Comparison of ENCODE assay signal across 11 mouse cellular contexts in genomic region chr13:58090643-58091042, GRCm38 (mm10). TPM values are rescaled to one million over a fixed set of nuclear protein-coding genes. Genes with fewer than 3 reads are reported as not detected.
A peak's percentile ranks its signal among the peaks of the same experiment; 100 is the strongest.
DNase-seq lines count a peak whose midpoint lies in the region; ATAC-seq and TF ChIP-seq lines count a peak whose summit lies in the region.
"Had no signal": no experiment of that assay in that cellular context is flagged by ENCODE, and none has a peak within 500 bp of the region (broad histone marks: within the 10 kb centered on the region; RNA-seq: fewer than 3 reads in every experiment).

No protein-coding gene starts in this region.

- H3K27me3 ChIP-seq in hindbrain, postnatal 0 days (ENCODE audit: insufficient read depth, low read length), result no peaks in the 10 kb centered on the region
- no peaks in the 10 kb centered on the region for H3K27me3 ChIP-seq in midbrain, postnatal 0 days (ENCODE audit: insufficient read depth, low read length)
- H3K27me3 ChIP-seq: embryonic facial prominence, embryonic 13.5 days; Patski had no signal

- peaks cover 3% of the 10 kb centered on the region; the same call in 1 of the 2 replicates for H3K36me3 ChIP-seq in hindbrain, postnatal 0 days (ENCODE audit: insufficient read depth, low read length)
- peaks cover 14% of the 10 kb centered on the region for H3K36me3 ChIP-seq in midbrain, postnatal 0 days (ENCODE audit: insufficient read depth, low read length)

- 11% methylated on average over 8 of the region's 8 CpGs for WGBS in hindbrain, postnatal 0 days
- 4% methylated on average over 8 of the region's 8 CpGs for WGBS in midbrain, postnatal 0 days

- no peaks in the 10 kb centered on the region for H3K4me1 ChIP-seq in hindbrain, postnatal 0 days (ENCODE audit: insufficient read depth, low read length)
- peaks cover 9% of the 10 kb centered on the region; the same call in 1 of the 2 replicates for H3K4me1 ChIP-seq in midbrain, postnatal 0 days (ENCODE audit: insufficient read depth, low read length)
- H3K4me1 ChIP-seq: embryonic facial prominence, embryonic 13.5 days had no signal

- TF ChIP-seq CTCF in hindbrain, postnatal 0 days (IDR thresholded peaks at IDR 0.05; ENCODE audit: low read depth), result no peak
- no peak for TF ChIP-seq CTCF in midbrain, postnatal 0 days (IDR thresholded peaks at IDR 0.05)

- peak; percentile 62 for DNase-seq in adrenal gland, postnatal 10 days
- peak; percentile 61 for DNase-seq in embryo, embryonic 11 days
- peak; percentile 77 for DNase-seq in hindbrain, postnatal 0 days (ENCODE audit: low spot score)
- DNase-seq in midbrain, postnatal 0 days (ENCODE audit: low spot score), result peak; percentile 82
- no peak for DNase-seq in heart, adult 18-20 months
- DNase-seq in urinary bladder, postnatal 36 days (ENCODE audit: low spot score in 2 of 2), result no peak
- no peak for DNase-seq in kidney, adult 18-20 months
- DNase-seq: lung, adult 2 months had no signal

- ATAC-seq in hindbrain, postnatal 0 days, result peak; percentile 90
- peak; percentile 83 for ATAC-seq in midbrain, postnatal 0 days (ENCODE audit: low FRiP score)
- ATAC-seq: intestine, postnatal 0 days; Patski had no signal

- H3K4me3 ChIP-seq in hindbrain, postnatal 0 days (ENCODE audit: low read length), result no peak overlapping the region
- no peak overlapping the region for H3K4me3 ChIP-seq in midbrain, postnatal 0 days (ENCODE audit: low read depth, low read length)
- H3K4me3 ChIP-seq: embryonic facial prominence, embryonic 13.5 days had no signal

- H3K9me3 ChIP-seq in hindbrain, postnatal 0 days (ENCODE audit: low read length), result no peaks in the 10 kb centered on the region
- no peaks in the 10 kb centered on the region for H3K9me3 ChIP-seq in midbrain, postnatal 0 days (ENCODE audit: low read length)
- H3K9me3 ChIP-seq: embryonic facial prominence, embryonic 13.5 days had no signal

- H3K27ac ChIP-seq in hindbrain, postnatal 0 days, result no peak overlapping the region; the same call in 1 of the 2 replicates
- H3K27ac ChIP-seq in midbrain, postnatal 0 days (ENCODE audit: low read depth, low read length), result peak overlapping the region; percentile 65; the same call in 1 of the 2 replicates
- H3K27ac ChIP-seq: embryonic facial prominence, embryonic 13.5 days had no signal

- H3K4me2 ChIP-seq in hindbrain, postnatal 0 days (ENCODE audit: low read depth, low read length), result 0 out of 2 replicates have a peak overlapping the region, but pooled peaks have one; percentile 3
- peak overlapping the region; percentile 37 for H3K4me2 ChIP-seq in midbrain, postnatal 0 days (ENCODE audit: low read depth, low read length, poor library complexity, severe bottlenecking)
- H3K4me2 ChIP-seq: embryonic facial prominence, embryonic 13.5 days had no signal

- no peak overlapping the region for H3K9ac ChIP-seq in hindbrain, postnatal 0 days (replicated peaks; ENCODE audit: low read length)
- no peak overlapping the region for H3K9ac ChIP-seq in midbrain, postnatal 0 days (replicated peaks; ENCODE audit: low read length, poor library complexity, severe bottlenecking)
- H3K9ac ChIP-seq: embryonic facial prominence, embryonic 13.5 days had no signal

RNA-seq across cellular contexts. Expression of gene Klhl3, which starts 22.7 kb away (rescaled TPM):
- total RNA-seq in adrenal gland, postnatal 10 days (2021), result 1 to 10 TPM; 2.8 to 2.9 TPM
- 9.9 and 10.2 TPM in 2 replicates for total RNA-seq in hindbrain, postnatal 0 days (2014; rRNA removed)
- 10.6 and 11.1 TPM in 2 replicates for polyA plus RNA-seq in hindbrain, postnatal 0 days (2015; fragmentation: Nextera tagmentation; extraction: Ambion mirVana)
- 11.0 and 13.4 TPM in 2 replicates for total RNA-seq in midbrain, postnatal 0 days (2014; rRNA removed)
- polyA plus RNA-seq in midbrain, postnatal 0 days (2015; fragmentation: Nextera tagmentation; extraction: Ambion mirVana), result 9.8 and 11.2 TPM in 2 replicates
- total RNA-seq in heart, adult 18-20 months (2021), result 1 to 10 TPM; 2.7 to 3.5 TPM

RNA-seq across cellular contexts. Expression of gene Hnrnpa0, which starts 37.7 kb away (rescaled TPM):
- 100 to 1,000 TPM; 139 to 143 TPM for total RNA-seq in adrenal gland, postnatal 10 days (2021)
- total RNA-seq in hindbrain, postnatal 0 days (2014; rRNA removed), result 178 and 184 TPM in 2 replicates
- polyA plus RNA-seq in hindbrain, postnatal 0 days (2015; fragmentation: Nextera tagmentation; extraction: Ambion mirVana), result 56.8 and 64.4 TPM in 2 replicates
- 183 and 185 TPM in 2 replicates for total RNA-seq in midbrain, postnatal 0 days (2014; rRNA removed)
- 51.4 and 62.5 TPM in 2 replicates for polyA plus RNA-seq in midbrain, postnatal 0 days (2015; fragmentation: Nextera tagmentation; extraction: Ambion mirVana)
- 10 to 100 TPM; 69.3 to 72.8 TPM for total RNA-seq in heart, adult 18-20 months (2021)

Comparison
In these comparisons a context has a peak if more than half of its experiments do, and no peak if none do; other contexts are left out.
1. DNase-seq: peak in adrenal gland, postnatal 10 days (single experiment), embryo, embryonic 11 days (single experiment), hindbrain, postnatal 0 days (single experiment) and midbrain, postnatal 0 days (single experiment); none in heart, adult 18-20 months (0 of 2), urinary bladder, postnatal 36 days (0 of 2) and kidney, adult 18-20 months (single experiment).